Mouse (Mus musculus) urinary bladder, postnatal 14 days (tissue): ENCODE measurements at regions not wholly inside any gene's neighbourhood (a gene's known extent, or its start where the extent isn't known, plus 50 kb on each side); places are given as distances from the start of the nearest gene placed in this dataset.

Experiments used
- DNase-seq: peaks from one replicate; pipeline ENCODE4 v3.0.0; 2021; ENCODE audit warnings: low spot score

- no peak for DNase-seq
Observed at GRCm38 (mm10) chr14:108334879-108335278, 579.1 kb downstream of the Slitrk1 start.

GRCm38 (mm10) chr14:108326425-108326824 is 587.5 kb downstream of the Slitrk1 start:
- no peak for DNase-seq

GRCm38 (mm10) chr14:108323364-108324037 is 590.5 kb downstream of the Slitrk1 start:
- DNase-seq = no peak

DNA sequence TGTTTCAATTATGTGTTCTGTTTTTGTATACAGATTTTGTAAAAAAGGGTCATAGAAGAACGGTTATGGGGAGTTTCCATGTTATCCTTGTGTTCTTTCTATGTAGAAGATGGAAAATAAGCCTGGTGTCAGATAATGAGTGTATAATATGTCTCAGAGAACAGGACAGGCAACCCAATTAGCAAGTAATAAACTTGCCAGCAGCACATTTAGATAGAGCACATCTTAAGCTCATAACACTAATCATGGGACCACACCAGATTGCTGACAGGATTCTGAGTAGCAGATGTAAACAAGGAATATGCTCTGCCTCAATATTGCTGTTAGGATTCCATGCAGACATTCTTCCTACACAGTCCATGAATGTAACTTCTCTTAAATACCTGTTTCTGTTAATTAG is 606.3 kb downstream of the Slitrk1 start:
- DNase-seq = no peak

DNA sequence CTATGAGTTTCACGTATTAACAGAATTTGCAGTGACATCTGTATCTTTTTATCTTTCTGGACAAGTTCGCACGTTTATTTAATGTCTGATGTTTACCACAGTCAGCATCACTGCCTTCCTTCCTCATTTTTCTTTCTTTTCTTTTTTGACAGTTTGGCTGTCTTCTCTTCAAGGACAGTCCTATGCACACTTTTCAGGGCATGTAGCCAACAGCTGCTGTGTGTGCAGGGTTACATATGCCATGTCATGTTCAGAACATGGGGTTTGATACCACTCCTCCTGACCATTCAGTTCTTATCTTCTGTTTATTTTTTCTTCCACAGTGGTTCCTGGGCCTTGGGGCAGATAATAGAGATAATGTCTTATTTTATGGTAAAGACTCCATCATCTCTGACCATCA is 634.3 kb downstream of the Slitrk1 start:
- DNase-seq = no peak

GRCm38 (mm10) chr14:108261083-108261482 is 652.9 kb downstream of the Slitrk1 start:
- DNase-seq = no peak

DNA sequence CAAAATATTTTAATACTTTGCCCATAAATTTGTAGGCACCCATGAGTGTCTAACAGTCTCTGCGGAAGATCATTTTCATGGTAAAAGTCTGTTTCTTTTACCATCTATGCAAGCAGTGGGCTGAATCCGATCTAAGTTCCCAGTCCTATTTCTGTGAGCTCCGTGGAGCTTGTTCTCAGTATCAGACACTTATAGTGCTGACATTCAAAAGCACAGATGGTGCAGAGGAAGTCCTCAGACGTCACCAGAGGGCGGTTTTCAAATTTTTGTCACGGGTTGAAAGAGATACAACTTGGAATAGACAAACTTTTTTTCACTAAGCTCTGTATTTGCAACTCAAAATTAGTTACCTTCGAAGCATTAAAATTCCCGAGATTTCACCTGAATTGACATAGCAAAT is 666.6 kb downstream of the Slitrk1 start:
- DNase-seq = no peak

DNA sequence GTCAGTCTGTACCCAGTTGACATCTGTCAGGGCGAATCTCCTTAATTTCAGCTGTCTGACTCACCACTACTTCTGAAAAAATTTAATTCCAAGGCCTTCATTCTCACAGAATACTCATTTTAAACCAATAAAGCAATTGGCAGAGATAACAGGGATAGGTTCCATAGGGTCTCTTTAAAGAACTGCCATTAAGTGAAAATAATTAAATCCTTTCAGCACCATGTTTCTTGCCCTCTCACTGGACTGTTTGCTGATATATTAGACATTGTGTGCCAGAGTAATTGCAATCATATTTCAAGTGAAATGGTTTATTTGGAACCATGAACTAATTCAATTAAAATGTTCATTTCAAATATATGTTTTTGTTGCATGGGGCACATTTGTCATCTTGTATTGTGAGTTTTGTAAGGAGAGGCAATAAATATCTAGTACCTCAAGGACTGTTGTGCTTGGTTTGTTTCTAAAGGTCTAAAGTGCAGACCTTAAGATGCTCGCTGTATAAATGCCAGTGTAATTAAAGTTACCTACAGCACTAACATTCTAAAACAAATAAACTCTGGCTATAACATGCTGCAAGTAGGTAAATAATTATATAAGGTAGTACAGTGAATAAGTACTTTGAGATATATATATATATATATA is 688.4 kb downstream of the Slitrk1 start:
- DNase-seq = no peak

- DNase-seq = no peak
Observed at GRCm38 (mm10) chr14:108209246-108209645, 704.7 kb downstream of the Slitrk1 start.

GRCm38 (mm10) chr14:108199133-108199532 is 714.8 kb downstream of the Slitrk1 start:
- peak; percentile 12 for DNase-seq

- DNase-seq = no peak
Observed at GRCm38 (mm10) chr14:108180920-108181319, 733.0 kb downstream of the Slitrk1 start.

- no peak for DNase-seq
Observed at GRCm38 (mm10) chr14:108175275-108175860, 738.6 kb downstream of the Slitrk1 start.

- no peak for DNase-seq
Observed at GRCm38 (mm10) chr14:108152981-108153380, 761.0 kb downstream of the Slitrk1 start.

GRCm38 (mm10) chr14:108123147-108123546 is 790.8 kb downstream of the Slitrk1 start:
- DNase-seq = no peak

DNA sequence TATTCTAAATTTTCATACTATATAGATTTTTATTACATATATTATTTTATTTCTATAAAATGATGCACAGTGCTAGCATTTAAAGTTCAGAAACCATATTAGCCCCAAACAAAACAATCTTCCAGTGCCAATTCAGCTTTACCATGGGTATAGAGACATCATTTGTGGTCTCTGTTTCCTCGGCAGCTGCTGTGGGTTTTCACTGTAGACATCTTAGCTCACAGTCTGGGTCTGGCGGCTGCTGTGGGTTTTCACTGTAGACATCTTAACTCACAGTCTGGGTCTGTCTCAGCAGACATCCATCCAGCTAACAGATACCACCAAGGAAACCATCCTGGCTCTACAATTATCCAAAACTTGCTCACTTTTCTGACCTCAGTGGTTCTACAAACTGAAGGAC is 808.9 kb downstream of the Slitrk1 start:
- no peak for DNase-seq

GRCm38 (mm10) chr14:108090965-108091364 is 823.0 kb downstream of the Slitrk1 start:
- no peak for DNase-seq

- DNase-seq = no peak
Observed at GRCm38 (mm10) chr14:108049997-108050396, 864.0 kb downstream of the Slitrk1 start.

DNA sequence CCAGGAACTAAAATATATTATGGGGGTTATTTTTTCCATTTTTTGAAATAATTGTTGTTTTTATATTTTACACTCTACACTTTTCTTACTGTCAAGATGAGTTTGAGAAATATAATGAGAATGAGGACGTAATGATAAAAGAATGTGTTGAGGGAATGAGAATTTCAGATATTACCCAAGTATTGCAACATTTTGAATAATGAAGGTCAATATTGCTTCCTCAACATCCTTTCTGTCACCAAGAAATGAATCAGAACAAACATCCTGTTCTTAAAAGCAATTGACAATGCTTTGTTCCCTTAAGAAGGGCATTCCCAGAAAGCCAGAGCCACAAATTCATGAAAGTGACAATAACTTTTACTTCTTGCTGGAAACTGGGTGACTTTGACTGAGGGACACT is 878.0 kb downstream of the Slitrk1 start:
- no peak for DNase-seq

- DNase-seq = no peak
Observed at GRCm38 (mm10) chr14:108034162-108034561, 879.8 kb downstream of the Slitrk1 start.

DNA sequence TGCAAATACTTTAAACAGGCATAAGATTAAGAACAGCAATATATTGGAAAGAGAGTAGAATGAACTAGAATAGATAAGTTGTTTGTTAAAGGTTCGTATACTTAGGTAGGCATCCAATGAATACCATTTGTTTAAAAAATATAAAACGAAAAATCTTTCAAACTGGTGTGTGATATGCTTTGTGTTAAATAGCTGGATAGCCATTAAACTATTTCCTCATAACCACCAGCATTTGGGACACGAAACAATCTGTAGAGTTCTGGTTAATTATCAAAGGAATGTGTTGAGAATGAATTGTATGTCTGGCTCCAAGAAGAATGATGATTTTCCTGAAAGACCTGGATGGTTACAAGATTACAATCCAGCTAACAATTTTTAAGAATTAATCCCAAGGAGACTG is 891.4 kb downstream of the Slitrk1 start:
- no peak for DNase-seq

DNA sequence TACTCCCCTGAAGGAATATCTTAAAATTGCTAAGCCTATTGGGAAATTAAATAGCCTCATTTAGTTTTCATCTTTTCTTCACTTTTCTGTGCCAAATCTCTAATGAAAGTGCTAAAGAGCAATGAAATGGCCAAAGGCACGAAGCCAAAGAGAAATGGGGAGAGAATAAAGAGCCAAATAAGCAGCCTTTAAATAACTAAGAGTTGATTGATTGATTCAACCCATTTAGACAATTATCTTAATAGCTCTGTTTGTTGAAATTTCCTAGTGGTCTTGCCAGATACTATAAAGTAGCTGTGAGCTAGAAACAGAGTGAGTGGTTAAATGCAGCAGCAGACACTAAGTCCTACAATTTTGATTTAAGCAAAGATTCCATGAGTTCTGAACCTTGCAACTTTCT is 891.9 kb downstream of the Slitrk1 start:
- DNase-seq = no peak

DNA sequence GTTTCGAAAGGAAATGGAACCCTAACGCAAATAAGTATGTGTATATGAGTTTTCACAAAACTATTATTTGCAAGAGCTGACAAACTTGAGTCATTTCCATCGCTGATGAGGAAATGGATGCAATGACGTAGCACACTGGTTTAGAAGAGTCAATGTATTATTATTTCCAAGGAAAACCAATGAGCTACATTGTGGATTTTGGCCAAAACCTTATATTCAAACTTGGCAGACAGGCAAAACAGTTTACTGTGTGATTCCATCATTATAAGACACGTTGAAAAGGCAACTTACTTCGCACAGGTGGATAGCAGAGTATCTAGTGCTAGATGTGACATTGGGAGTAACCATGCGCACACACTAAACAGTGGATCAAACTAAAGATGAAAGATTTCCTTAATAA is 892.6 kb downstream of the Slitrk1 start:
- no peak for DNase-seq

GRCm38 (mm10) chr14:107987752-107988285 is 926.1 kb downstream of the Slitrk1 start:
- no peak for DNase-seq
